Mouse (Mus musculus): ENCODE measurements around the gene Gm10413. TPM values are rescaled to one million over a fixed set of nuclear protein-coding genes. Genes with fewer than 3 reads are reported as not detected.
"Not testable (repeated sequence)": the region's sequence is repeated elsewhere in the genome, so short reads cannot be mapped to it uniquely, and the experiment has no call there.

The Gm10413 gene
- not detected for total RNA-seq (2021)

GRCm38 (mm10) chr14:3394793-3395192 lies at the start of gene Gm10413:
Gm10413 (plus strand) TSS chr14:3395093.
- not testable (repeated sequence) for DNase-seq (ENCODE audit: extremely low spot score in 1 of 2, low spot score in 1 of 2)

- not testable (repeated sequence) for DNase-seq (ENCODE audit: extremely low spot score in 1 of 2, low spot score in 1 of 2)
Observed at GRCm38 (mm10) chr14:3412314-3412713, 17.4 kb downstream of the Gm10413 start, which contains the start of gene Gm10409. Gm10409 (plus strand) TSS chr14:3412614.

GRCm38 (mm10) chr14:3427803-3428202 lies 32.9 kb downstream of the Gm10413 start, which contains the start of gene Gm3005:
Gm3005 (plus strand) TSS chr14:3428103.
- DNase-seq (ENCODE audit: extremely low spot score in 1 of 2, low spot score in 1 of 2), result not testable (repeated sequence)

- not testable (repeated sequence) for DNase-seq (ENCODE audit: extremely low spot score in 1 of 2, low spot score in 1 of 2)
Observed at GRCm38 (mm10) chr14:3449079-3449478, 54.2 kb downstream of the Gm10413 start, which contains the start of gene Gm10408. Gm10408 (plus strand) TSS chr14:3449379.

Other genes starting within 250 kb of the Gm10413 start
- not detected for gene Gm5795, start 206.8 kb upstream of the Gm10413 start, total RNA-seq (2021)
- gene D830030K20Rik, start 186.6 kb upstream of the Gm10413 start, total RNA-seq (2021), result 1 to 10 TPM; 4.4 to 5.5 TPM
- under 1 TPM in 1 of 2 experiments, not detected in 1; 0.57 TPM for gene Gm2956, start 62.5 kb upstream of the Gm10413 start, total RNA-seq (2021)
- 1 to 10 TPM; 2.9 to 3.0 TPM for gene Gm10409, start 17.5 kb downstream of the Gm10413 start, total RNA-seq (2021)
- 1 to 10 TPM; 1.1 to 1.8 TPM for gene Gm3005, start 33.0 kb downstream of the Gm10413 start, total RNA-seq (2021)
- not detected for gene Gm10408, start 54.3 kb downstream of the Gm10413 start, total RNA-seq (2021)
- not detected for gene Gm3012, start 239.4 kb downstream of the Gm10413 start, total RNA-seq (2021)